Mouse (Mus musculus) intestine, embryonic 15.5 days (tissue): ENCODE results near the gene Vcp. TPM values are rescaled to one million over a fixed set of nuclear protein-coding genes. Genes with fewer than 3 reads are reported as not detected.
"Not testable (repeated sequence)": the region's sequence is repeated elsewhere in the genome, so short reads cannot be mapped to it uniquely, and the experiment has no call there.

Experiments
- ATAC-seq: fragments of 200-750 bp; cut with Nextera tagmentation; 2 replicates; pipeline ENCODE4 v1.8.0; 2017; ENCODE audit warnings: moderate TSS enrichment, moderate library complexity
- H3K27ac ChIP-seq: fragments of 300-500 bp; sonication (generic); 2 replicates; pipeline ENCODE4 v1.5.1; 2015; ENCODE audit warnings: mild to moderate bottlenecking, inconsistent platforms
- H3K27me3 ChIP-seq: fragments of 300-500 bp; sonication (generic); replicated peaks from 2 replicates; pipeline ENCODE4 v1.6.1; 2015; ENCODE audit warnings: inconsistent platforms
- H3K36me3 ChIP-seq: fragments of 300-500 bp; sonication (generic); 2 replicates; pipeline ENCODE4 v1.6.1; 2015; ENCODE audit warnings: inconsistent platforms
- H3K4me1 ChIP-seq: fragments of 300-500 bp; sonication (generic); replicated peaks from 2 replicates; pipeline ENCODE4 v1.6.1; 2015; ENCODE audit warnings: inconsistent platforms
- H3K4me2 ChIP-seq: fragments of 300-500 bp; sonication (generic); replicated peaks from 2 replicates; pipeline ENCODE4 v1.6.1; 2015; ENCODE audit warnings: mild to moderate bottlenecking, inconsistent platforms
- H3K4me3 ChIP-seq: fragments of 300-500 bp; sonication (generic); replicated peaks from 2 replicates; pipeline ENCODE4 v1.5.1; 2015; ENCODE audit warnings: inconsistent platforms
- H3K9ac ChIP-seq: fragments of 300-500 bp; sonication (generic); 2 replicates; pipeline ENCODE4 v1.6.1; 2015; ENCODE audit warnings: inconsistent platforms
- H3K9me3 ChIP-seq: fragments of 300-500 bp; sonication (generic); 2 replicates; pipeline ENCODE4 v1.6.1; 2016; ENCODE audit warnings: inconsistent platforms
- WGBS: fragments of 180-500 bp; shearing (Covaris S2); methylation state at CpG from one replicate; pipeline ENCODE4 v1.1.7; 2015; 5-methylcytosine and 5-hydroxymethylcytosine counted together
- polyA plus RNA-seq: library from polyadenylated mRNA; unstranded; fragments of >200 nt; fragmentation: Nextera tagmentation; extraction: Ambion mirVana; gene quantifications from 2 replicates; pipeline ENCODE4 v1.2.1, GENCODE M21; 2015

Vcp gene
- polyA plus RNA-seq: 461 and 483 TPM in 2 replicates

DNA sequence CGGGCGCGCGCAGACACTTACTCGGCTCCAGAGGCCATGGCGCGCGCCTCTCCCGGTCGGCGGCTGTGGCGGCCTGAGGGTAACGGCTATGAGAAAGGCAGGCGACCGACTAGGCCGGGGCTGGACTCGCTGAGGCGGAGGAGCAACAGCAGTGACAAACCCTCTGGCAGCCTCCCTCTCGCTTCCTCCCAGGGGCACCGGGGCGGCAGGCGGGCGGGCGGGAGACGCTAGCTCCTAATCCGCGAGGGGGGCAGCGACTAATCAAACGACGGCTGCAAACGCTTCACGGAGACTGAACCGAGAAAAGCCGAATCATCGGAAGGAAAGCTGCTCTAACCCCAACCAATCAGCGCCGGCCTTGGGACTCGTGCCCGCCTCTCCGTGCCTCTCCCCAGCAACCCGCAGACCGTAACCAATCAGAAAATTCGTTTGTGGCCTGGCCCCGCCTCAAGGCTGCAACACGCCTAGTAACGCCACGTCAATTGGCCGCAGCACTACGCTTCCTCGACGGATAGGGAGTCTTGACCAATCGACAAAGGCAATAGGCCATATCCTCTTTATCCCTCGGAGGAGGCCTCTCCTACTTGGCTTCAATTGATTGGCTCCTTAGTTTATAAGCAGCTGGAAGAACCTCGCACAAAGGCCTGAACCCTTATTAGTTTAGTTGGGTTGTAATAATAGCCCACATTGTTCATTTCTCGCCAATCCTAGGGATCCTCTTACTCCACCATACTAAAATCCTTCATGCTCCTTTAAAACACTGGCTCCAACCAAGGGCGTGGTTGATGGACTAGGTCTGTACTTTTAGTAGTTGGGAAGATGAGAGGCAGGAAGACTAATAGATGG is at the start of gene Vcp:
Gene Vcp (minus strand): TSS at position 367 of the 846 bp plus-strand sequence.
- Histone ChIP-seq H3K4me2 (peak within 1 kb of the TSS; percentile 49), H3K9ac (peak within 1 kb of the TSS; percentile 97), H3K4me1 (peaks cover 10% of the 10 kb centered on the region), H3K4me3 (peak within 1 kb of the TSS; percentile 93), H3K27ac (peak within 1 kb of the TSS; percentile 100)
- not testable (repeated sequence) for H3K9me3 ChIP-seq, H3K27me3 ChIP-seq, H3K36me3 ChIP-seq
- ATAC-seq: peak; percentile 99
- WGBS: under 1% methylated on average over 54 of the region's 56 CpGs

GRCm38 (mm10) chr4:43047231-43047630 is 46.9 kb upstream of the Vcp start:
- peaks cover 13% of the 10 kb centered on the region for H3K4me1 ChIP-seq
- H3K36me3 ChIP-seq: no peaks in the 10 kb centered on the region
- H3K27me3 ChIP-seq: no peaks in the 10 kb centered on the region
- H3K27ac ChIP-seq: no peak overlapping the region
- no peak overlapping the region for H3K4me3 ChIP-seq
- no peak overlapping the region for H3K9ac ChIP-seq
- no peaks in the 10 kb centered on the region for H3K9me3 ChIP-seq
- no peak for ATAC-seq
- WGBS: 6% methylated on average over 5 of the region's 5 CpGs
- H3K4me2 ChIP-seq: no peak overlapping the region

DNA sequence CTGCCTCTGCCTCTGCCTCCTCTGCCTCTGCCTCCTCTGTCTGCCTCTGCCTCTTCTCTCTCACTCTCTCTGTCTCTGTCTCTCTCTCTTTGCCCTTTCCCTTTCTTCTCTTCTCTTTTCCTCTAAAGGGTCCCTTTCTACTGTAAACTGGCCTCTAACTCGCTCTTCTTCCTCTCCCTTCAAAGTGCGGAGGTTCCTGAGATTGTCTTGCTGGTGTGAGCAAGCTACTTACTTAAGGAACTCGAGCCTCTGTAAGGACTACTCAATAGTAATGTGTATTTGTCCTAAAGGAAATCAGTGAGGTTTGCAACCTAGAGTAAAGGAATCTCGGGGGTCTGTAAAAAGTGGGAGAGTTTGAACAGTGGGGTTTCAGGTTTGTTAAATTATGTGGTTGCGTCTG is 46.3 kb upstream of the Vcp start:
- H3K9ac ChIP-seq: no peak overlapping the region
- ATAC-seq: no peak
- H3K27me3 ChIP-seq: no peaks in the 10 kb centered on the region
- H3K36me3 ChIP-seq: no peaks in the 10 kb centered on the region
- no peak overlapping the region for H3K27ac ChIP-seq
- H3K4me3 ChIP-seq: no peak overlapping the region
- peak overlapping the region; percentile 76; the same call in 1 of the 2 replicates for H3K4me2 ChIP-seq
- peaks cover 13% of the 10 kb centered on the region for H3K4me1 ChIP-seq
- WGBS: 60% methylated on average over 5 of the region's 5 CpGs
- H3K9me3 ChIP-seq: no peaks in the 10 kb centered on the region

- Histone ChIP-seq H3K4me3 (peak within 1 kb of the TSS; percentile 52), H3K9me3 (no peaks in the 10 kb centered on the region), H3K27me3 (no peaks in the 10 kb centered on the region), H3K4me2 (peak within 1 kb of the TSS; percentile 76), H3K36me3 (no peaks in the 10 kb centered on the region), H3K27ac (peak within 1 kb of the TSS; percentile 52; the same call in 1 of the 2 replicates), H3K9ac (peak within 1 kb of the TSS; percentile 47), H3K4me1 (peaks cover 13% of the 10 kb centered on the region)
- ATAC-seq: peak; percentile 96
- WGBS: under 1% methylated on average over 33 of the region's 33 CpGs
Measured at GRCm38 (mm10) chr4:43045659-43046302, 45.5 kb upstream of the Vcp start, which contains the start of gene Fam214b. Fam214b (minus strand) TSS chr4:43046220.

DNA sequence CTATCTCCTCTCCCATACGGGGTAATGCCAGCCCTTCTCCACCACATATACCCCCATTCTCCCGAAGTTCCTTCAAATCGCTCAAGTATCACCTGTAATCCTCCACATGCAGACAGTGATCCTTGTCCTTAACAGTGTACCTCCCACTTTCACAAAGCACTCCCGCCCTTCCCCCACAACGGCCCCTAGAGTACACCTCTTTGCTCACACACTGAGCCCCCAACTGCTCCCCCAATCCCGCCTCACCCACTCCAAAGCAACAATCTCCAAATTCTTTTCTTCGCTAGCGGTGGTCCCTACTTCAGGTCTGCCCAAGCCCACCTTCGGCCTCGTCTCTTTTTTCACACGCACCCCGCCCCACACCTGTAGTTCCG is 45.0 kb upstream of the Vcp start:
- Histone ChIP-seq H3K27ac (no peak overlapping the region), H3K36me3 (no peaks in the 10 kb centered on the region), H3K4me3 (peak overlapping the region; percentile 52), H3K9ac (peak overlapping the region; percentile 47; the same call in 1 of the 2 replicates), H3K9me3 (no peaks in the 10 kb centered on the region), H3K4me2 (peak overlapping the region; percentile 76), H3K27me3 (no peaks in the 10 kb centered on the region), H3K4me1 (peaks cover 13% of the 10 kb centered on the region)
- WGBS: 7% methylated on average over 13 of the region's 13 CpGs
- ATAC-seq: peak; percentile 11; the same call in 1 of the 2 replicates

- no peak for ATAC-seq
- no peaks in the 10 kb centered on the region for H3K9me3 ChIP-seq
- no peaks in the 10 kb centered on the region for H3K36me3 ChIP-seq
- H3K27ac ChIP-seq: no peak overlapping the region
- peak overlapping the region; percentile 52; the same call in 1 of the 2 replicates for H3K4me3 ChIP-seq
- 26% methylated on average over 4 of the region's 4 CpGs for WGBS
- peaks cover 13% of the 10 kb centered on the region for H3K4me1 ChIP-seq
- no peaks in the 10 kb centered on the region for H3K27me3 ChIP-seq
- H3K4me2 ChIP-seq: peak overlapping the region; percentile 76
- H3K9ac ChIP-seq: 0 out of 2 replicates have a peak overlapping the region, but pooled peaks have one; percentile 47
Measured at GRCm38 (mm10) chr4:43044673-43045072, 44.4 kb upstream of the Vcp start.

DNA sequence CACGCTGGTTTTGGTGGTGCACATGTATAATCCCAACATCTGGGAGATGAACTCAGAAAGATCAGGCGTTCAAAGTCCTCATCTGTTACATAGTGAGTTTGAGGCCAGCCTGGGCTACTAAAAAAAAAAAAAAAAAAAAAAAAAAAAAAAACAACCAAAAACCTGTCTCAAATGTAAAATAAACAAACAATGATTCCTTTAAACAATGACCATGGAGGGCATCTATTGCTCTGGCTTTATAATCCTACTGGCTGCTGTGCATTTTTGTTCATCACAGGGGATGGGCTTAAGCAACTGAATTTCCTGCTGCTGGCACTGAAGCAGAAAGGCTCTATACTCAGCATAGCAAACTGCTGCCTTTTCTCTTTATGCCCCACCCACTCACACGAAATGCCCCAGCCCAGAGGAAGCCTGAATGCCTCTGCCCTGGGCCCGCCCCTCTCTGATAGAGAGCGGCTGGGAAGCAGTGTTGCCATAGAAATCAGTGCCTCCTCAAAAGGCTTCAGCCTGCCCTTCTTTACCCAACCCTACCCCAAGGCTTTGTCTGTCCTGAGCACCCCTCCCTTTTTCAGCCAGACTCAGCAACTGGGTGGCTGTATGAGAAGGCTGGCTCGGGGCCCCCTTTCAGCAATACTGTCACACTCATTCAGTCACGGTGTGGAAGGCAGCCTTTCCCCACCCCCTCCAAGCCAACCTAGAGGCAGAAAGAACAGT is 43.5 kb upstream of the Vcp start:
- Histone ChIP-seq H3K4me1 (peaks cover 20% of the 10 kb centered on the region), H3K9ac (no peak overlapping the region), H3K27ac (peak overlapping the region; percentile 56), H3K9me3 (no peaks in the 10 kb centered on the region), H3K4me3 (no peak overlapping the region), H3K36me3 (no peaks in the 10 kb centered on the region), H3K4me2 (peak overlapping the region; percentile 47), H3K27me3 (no peaks in the 10 kb centered on the region)
- peak; percentile 6; the same call in 1 of the 2 replicates for ATAC-seq
- WGBS: 17% methylated on average over 7 of the region's 7 CpGs

DNA sequence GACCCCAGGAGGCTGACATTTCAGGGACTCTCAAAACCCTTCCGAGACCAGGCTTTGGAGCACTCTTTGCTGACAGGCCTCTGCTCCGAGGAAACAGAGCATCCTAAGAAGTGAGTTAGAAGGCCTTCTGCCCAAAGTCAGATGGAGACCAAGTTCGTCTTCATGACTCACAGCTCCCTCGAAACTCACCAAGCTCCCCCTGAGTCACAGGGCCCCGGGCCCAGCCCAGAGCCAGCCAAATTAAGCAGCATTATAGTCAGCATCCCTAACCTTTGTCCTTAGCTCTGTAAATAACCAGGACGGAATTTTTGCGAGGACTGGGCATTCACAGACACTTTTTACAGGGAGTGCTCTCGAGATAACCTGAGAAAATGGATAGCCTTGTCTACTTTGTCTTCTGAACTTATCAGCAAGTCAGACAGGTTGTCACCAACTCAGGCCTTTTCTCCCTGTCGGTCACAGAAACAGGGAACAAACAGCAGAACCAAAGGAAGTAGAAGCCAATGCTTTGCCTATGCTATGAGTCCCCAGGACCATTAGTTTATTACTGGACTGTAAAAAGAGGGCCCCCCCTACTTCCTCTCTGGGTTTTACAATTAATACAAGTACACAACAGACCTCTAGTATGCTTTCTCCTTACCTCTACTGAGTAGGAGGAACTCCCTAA is 40.7 kb upstream of the Vcp start:
- Histone ChIP-seq H3K27ac (no peak overlapping the region), H3K4me1 (peaks cover 23% of the 10 kb centered on the region), H3K9me3 (no peaks in the 10 kb centered on the region), H3K4me2 (no peak overlapping the region), H3K27me3 (no peaks in the 10 kb centered on the region), H3K4me3 (no peak overlapping the region), H3K36me3 (peaks cover 3% of the 10 kb centered on the region; the same call in 1 of the 2 replicates), H3K9ac (no peak overlapping the region)
- 69% methylated on average over 9 of the region's 9 CpGs for WGBS
- ATAC-seq: no peak

GRCm38 (mm10) chr4:43040114-43040572 is 39.8 kb upstream of the Vcp start:
- 0% methylated on average over 25 of the region's 25 CpGs for WGBS
- Histone ChIP-seq H3K4me2 (peak overlapping the region; percentile 83), H3K4me1 (peaks cover 23% of the 10 kb centered on the region), H3K9me3 (no peaks in the 10 kb centered on the region), H3K36me3 (peaks cover 3% of the 10 kb centered on the region; the same call in 1 of the 2 replicates), H3K27ac (peak overlapping the region; percentile 72), H3K27me3 (no peaks in the 10 kb centered on the region), H3K4me3 (peak overlapping the region; percentile 67), H3K9ac (peak overlapping the region; percentile 71)
- ATAC-seq: peak; percentile 98

- 4% methylated on average over 11 of the region's 11 CpGs for WGBS
- H3K9ac ChIP-seq: peak overlapping the region; percentile 71
- no peaks in the 10 kb centered on the region for H3K9me3 ChIP-seq
- peak overlapping the region; percentile 72 for H3K27ac ChIP-seq
- H3K4me3 ChIP-seq: peak overlapping the region; percentile 67
- no peaks in the 10 kb centered on the region for H3K27me3 ChIP-seq
- H3K36me3 ChIP-seq: peaks cover 3% of the 10 kb centered on the region; the same call in 1 of the 2 replicates
- H3K4me1 ChIP-seq: peaks cover 19% of the 10 kb centered on the region
- peak overlapping the region; percentile 83 for H3K4me2 ChIP-seq
- ATAC-seq: peak; percentile 27
Measured at GRCm38 (mm10) chr4:43039609-43040008, 39.3 kb upstream of the Vcp start.
